Mouse (Mus musculus) bone marrow, adult 2 months (tissue): ENCODE measurements around the gene Gpr25.

ENCODE experiments used
- CTCF ChIP-seq: fragments of 200-500 bp; IDR thresholded peaks from 2 replicates; pipeline ENCODE4 v1.5.1; 2011; ENCODE audit warnings: low read length, control low read depth; ENCODE audit not compliant: control insufficient read depth, insufficient read depth
- POLR2A ChIP-seq: fragments of 200-500 bp; IDR thresholded peaks from 2 replicates; pipeline ENCODE4 v1.6.1; 2011; ENCODE audit warnings: low read depth, mild to moderate bottlenecking, control low read depth, low read length, borderline replicate concordance; ENCODE audit not compliant: control insufficient read depth

DNA sequence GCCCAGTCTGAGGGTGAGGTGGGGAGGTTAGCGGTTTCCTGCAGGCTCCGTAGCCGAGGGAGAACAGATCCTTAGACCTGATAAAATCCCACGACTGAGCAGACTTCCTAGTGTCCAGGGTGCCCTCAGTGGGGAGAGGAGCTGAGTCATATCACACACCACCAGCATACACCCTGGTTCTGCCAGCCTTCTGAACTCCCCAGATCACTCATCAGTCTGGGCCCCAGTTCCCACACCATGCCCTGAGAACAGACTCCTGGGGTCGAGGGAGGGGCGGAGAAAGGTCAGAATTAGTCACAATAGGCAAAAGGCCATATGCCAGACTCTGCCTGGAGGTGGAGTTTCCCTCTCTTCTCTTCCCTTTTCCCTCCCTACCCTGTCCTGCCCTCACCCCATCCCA lies 5.5 kb downstream of the Gpr25 start:
- no peak for TF ChIP-seq CTCF
- TF ChIP-seq POLR2A: no peak
